Mouse (Mus musculus) CH12.LX (cell line): Measurements from ENCODE around the gene Slc2a12. TPM values are rescaled to one million over a fixed set of nuclear protein-coding genes. Genes with fewer than 3 reads are reported as not detected.

Source experiments
- DNase-seq: peaks from one replicate; pipeline ENCODE4 v3.0.0-alpha.2; 2013; ENCODE audit errors: extremely low read depth
- H3K27ac ChIP-seq: 2 replicates; pipeline ENCODE4 v1.5.1; 2012; ENCODE audit warnings: low read depth, mild to moderate bottlenecking, control low read depth, moderate library complexity; ENCODE audit not compliant: insufficient read depth
- H3K27me3 ChIP-seq: replicated peaks from 2 replicates; pipeline ENCODE3; 2012; ENCODE audit warnings: inconsistent platforms
- H3K36me3 ChIP-seq, 2 experiments: replicated peaks in 1 of 2; 2 replicates each; pipeline versions ENCODE3 to v1.6.1; 2012; ENCODE audit warnings: inconsistent platforms in 1 of 2, low read length in 1 of 2, mild to moderate bottlenecking in 1 of 2, mixed read lengths in 1 of 2, moderate library complexity in 1 of 2; ENCODE audit not compliant: control insufficient read depth in 1 of 2, insufficient read depth in 1 of 2
- H3K4me1 ChIP-seq, 2 experiments: 2 replicates each; pipeline ENCODE4 v1.6.1; 2012; ENCODE audit warnings: inconsistent platforms in 1 of 2, moderate library complexity in 1 of 2; ENCODE audit not compliant: insufficient read depth in 2 of 2, control insufficient read depth in 1 of 2
- H3K4me2 ChIP-seq: 2 replicates; pipeline ENCODE4 v1.6.1; 2012; ENCODE audit warnings: low read depth, mild to moderate bottlenecking, control low read depth; ENCODE audit not compliant: poor library complexity, insufficient read depth, severe bottlenecking
- H3K4me3 ChIP-seq, 3 experiments: fragments of 150-350 bp in 1 of 3; sonication (generic) in 1 of 3; replicated peaks in 1 of 3; 2 replicates each; pipeline versions ENCODE3 to v1.5.1; 2011 to 2012; ENCODE audit warnings: low read depth in 2 of 3, low read length in 2 of 3, mild to moderate bottlenecking in 2 of 3, moderate library complexity in 2 of 3, control low read depth in 1 of 3, improper control_type of control experiment in 1 of 3, inconsistent platforms in 1 of 3, mixed read lengths in 1 of 3; ENCODE audit not compliant: poor library complexity in 1 of 3
- H3K79me2 ChIP-seq: replicated peaks from 2 replicates; pipeline ENCODE4 v1.6.1; 2012; ENCODE audit warnings: mild to moderate bottlenecking, moderate library complexity; ENCODE audit not compliant: control insufficient read depth, poor library complexity, insufficient read depth, severe bottlenecking; ENCODE audit errors: extremely low read depth
- H3K9ac ChIP-seq: 2 replicates; pipeline ENCODE4 v1.6.1; 2012; ENCODE audit warnings: low read depth, mild to moderate bottlenecking, control low read depth, moderate library complexity; ENCODE audit not compliant: insufficient read depth
- H3K9me3 ChIP-seq: replicated peaks from 2 replicates; pipeline ENCODE3; 2012; ENCODE audit warnings: low read length, inconsistent platforms, mixed read lengths
- BHLHE40 ChIP-seq: IDR thresholded peaks from 2 replicates; pipeline ENCODE4 v1.6.1; 2011; ENCODE audit warnings: mild to moderate bottlenecking, low read depth, low read length, improper control_type of control experiment
- CHD2 ChIP-seq: IDR thresholded peaks from 2 replicates; pipeline ENCODE4 v1.6.1; 2011; ENCODE audit warnings: low read length, improper control_type of control experiment
- CTCF ChIP-seq, 2 experiments: IDR thresholded peaks in 1 of 2; conservative IDR thresholded peaks in 1 of 2; 2 replicates each; pipeline ENCODE4 v1.5.1; 2011 to 2012; ENCODE audit warnings: low read depth in 2 of 2, low read length in 2 of 2, improper control_type of control experiment in 1 of 2, inconsistent platforms in 1 of 2, mild to moderate bottlenecking in 1 of 2, moderate library complexity in 1 of 2
- E2F4 ChIP-seq: IDR thresholded peaks from 2 replicates; pipeline ENCODE4 v1.6.1; 2011; ENCODE audit warnings: low read depth, low read length, improper control_type of control experiment; ENCODE audit not compliant: insufficient replicate concordance
- ETS1 ChIP-seq: conservative IDR thresholded peaks from 2 replicates; pipeline ENCODE4 v1.6.1; 2012; ENCODE audit warnings: low read depth, mild to moderate bottlenecking, inconsistent platforms, low read length, improper control_type of control experiment, moderate library complexity
- GABPA ChIP-seq: IDR thresholded peaks from 2 replicates; pipeline ENCODE4 v1.6.1; 2012; ENCODE audit warnings: low read depth, low read length, improper control_type of control experiment, inconsistent platforms; ENCODE audit not compliant: insufficient replicate concordance
- HCFC1 ChIP-seq: IDR thresholded peaks from 2 replicates; pipeline ENCODE4 v1.6.1; 2012; ENCODE audit warnings: low read depth, mild to moderate bottlenecking, inconsistent platforms, low read length, improper control_type of control experiment
- IRF4 ChIP-seq: IDR thresholded peaks from 2 replicates; pipeline ENCODE4 v1.6.1; 2014; ENCODE audit warnings: low read depth, mild to moderate bottlenecking, inconsistent platforms, low read length, improper control_type of control experiment
- JUN ChIP-seq: IDR thresholded peaks from 2 replicates; pipeline ENCODE4 v1.6.1; 2011; ENCODE audit warnings: low read depth, mild to moderate bottlenecking, low read length, improper control_type of control experiment, moderate library complexity; ENCODE audit not compliant: insufficient read depth
- MAX ChIP-seq: IDR thresholded peaks from 2 replicates; pipeline ENCODE4 v1.6.1; 2011; ENCODE audit warnings: low read length, improper control_type of control experiment
- MAZ ChIP-seq: IDR thresholded peaks from 2 replicates; pipeline ENCODE4 v1.6.1; 2012; ENCODE audit warnings: low read depth, mild to moderate bottlenecking, inconsistent platforms, low read length, improper control_type of control experiment, moderate library complexity
- MEF2A ChIP-seq: IDR thresholded peaks from 2 replicates; pipeline ENCODE4 v1.6.1; 2014; ENCODE audit warnings: low read depth, mild to moderate bottlenecking, inconsistent platforms, low read length, improper control_type of control experiment, borderline replicate concordance
- MYC ChIP-seq: IDR thresholded peaks from 2 replicates; pipeline ENCODE4 v1.6.1; 2011; ENCODE audit warnings: low read depth, mild to moderate bottlenecking, improper control_type of control experiment, low read length
- NELFE ChIP-seq: IDR thresholded peaks from 2 replicates; pipeline ENCODE4 v1.6.1; 2011; ENCODE audit warnings: low read depth, low read length, improper control_type of control experiment
- NRF1 ChIP-seq: IDR thresholded peaks from 2 replicates; pipeline ENCODE4 v1.6.1; 2014; ENCODE audit warnings: low read depth, mild to moderate bottlenecking, inconsistent platforms, low read length, improper control_type of control experiment, moderate library complexity
- POLR2A ChIP-seq: IDR thresholded peaks from 2 replicates; pipeline ENCODE4 v1.6.1; 2011; ENCODE audit warnings: low read depth, mild to moderate bottlenecking, improper control_type of control experiment, low read length
- POLR2AphosphoS2 ChIP-seq: IDR thresholded peaks from 2 replicates; pipeline ENCODE4 v1.6.1; 2011; ENCODE audit warnings: low read depth, low read length, improper control_type of control experiment
- RAD21 ChIP-seq: IDR thresholded peaks from 2 replicates; pipeline ENCODE4 v1.6.1; 2011; ENCODE audit warnings: low read depth, mild to moderate bottlenecking, low read length, improper control_type of control experiment, moderate library complexity
- SIN3A ChIP-seq: IDR thresholded peaks from 2 replicates; pipeline ENCODE4 v1.6.1; 2012; ENCODE audit warnings: low read length, improper control_type of control experiment, inconsistent platforms
- SMC3 ChIP-seq: IDR thresholded peaks from 2 replicates; pipeline ENCODE4 v1.6.1; 2011; ENCODE audit warnings: low read depth, low read length, improper control_type of control experiment
- TCF12 ChIP-seq: IDR thresholded peaks from 2 replicates; pipeline ENCODE4 v1.6.1; 2014; ENCODE audit warnings: low read depth, mild to moderate bottlenecking, inconsistent platforms, low read length, improper control_type of control experiment
- USF2 ChIP-seq: conservative IDR thresholded peaks from 2 replicates; pipeline ENCODE4 v1.6.1; 2011; ENCODE audit warnings: low read depth, low read length, improper control_type of control experiment
- ZKSCAN1 ChIP-seq: IDR thresholded peaks from 2 replicates; pipeline ENCODE4 v1.6.1; 2012; ENCODE audit warnings: low read depth, inconsistent platforms, low read length, improper control_type of control experiment, borderline replicate concordance
- ZMIZ1 ChIP-seq: IDR thresholded peaks from 2 replicates; pipeline ENCODE4 v1.6.1; 2012; ENCODE audit warnings: low read depth, mild to moderate bottlenecking, inconsistent platforms, low read length, improper control_type of control experiment
- ZNF384 ChIP-seq: IDR thresholded peaks from 2 replicates; pipeline ENCODE4 v1.6.1; 2012; ENCODE audit warnings: low read depth, low read length, improper control_type of control experiment, inconsistent platforms
- dilution Hi-C: fragments of 300-500 bp; cut with MboI; formaldehyde crosslinking; loops from 2 replicates; pipeline ENCODE4 v1.14.3; 2020; ENCODE audit warnings: low sequenced_read_pairs; ENCODE audit not compliant: extremely low pct_unique_long_range_greater_than_20kb, extremely low pct_ligation_motif_present
- in situ Hi-C: fragments of 300-500 bp; cut with MboI; formaldehyde crosslinking; loops from 3 replicates; pipeline ENCODE4 v1.14.3; 2019; ENCODE audit warnings: low sequenced_read_pairs, low pct_ligation_motif_present, low pct_unique_long_range_greater_than_20kb, mixed read lengths
- polyA plus RNA-seq: library from polyadenylated mRNA; unstranded; fragments of >175 nt; gene quantifications from 2 replicates; pipeline ENCODE4 v1.2.1, GENCODE M21; 2012; ENCODE audit warnings: low read depth; ENCODE audit not compliant: insufficient read length
- total RNA-seq, 2 experiments: library from RNA; depleted of rRNA; stranded (reverse); fragments of 300-350 nt in 1 of 2; fragments of >200 nt in 1 of 2; gene quantifications; 2 replicates each; pipeline ENCODE4 v1.2.3; 2012 to 2014

Slc2a12 gene
- total and polyA plus RNA-seq, 3 experiments: 0.25 TPM; not detected in 2

- Histone ChIP-seq H3K36me3 (peaks cover 50 to 77% of the 10 kb centered on the region in 2 experiments), H3K4me1 (no peaks in the 10 kb centered on the region), H3K4me2 (no peak overlapping the region), H3K9ac (no peak overlapping the region), H3K27me3 (no peaks in the 10 kb centered on the region), H3K27ac (no peak overlapping the region), H3K79me2 (peaks cover 3% of the 10 kb centered on the region), H3K9me3 (no peaks in the 10 kb centered on the region), H3K4me3 (no peak overlapping the region)
- in situ Hi-C loops: no loop called here
- DNase-seq: no peak
- dilution Hi-C loops: no loop called here
- TF ChIP-seq ZKSCAN1 (no peak), USF2 (no peak), E2F4 (no peak), NELFE (no peak), CTCF (conservative IDR thresholded peaks at IDR 0.05 in 1 of 2, IDR thresholded peaks at IDR 0.05 in 1 of 2; ENCODE audit: low read depth in 2 of 2, low read length in 2 of 2) (no peak), SIN3A (no peak), CHD2 (no peak), GABPA (no peak), POLR2A (no peak), NRF1 (no peak), ETS1 (no peak), MAZ (no peak), JUN (no peak), SMC3 (no peak), IRF4 (no peak), ZMIZ1 (no peak), MEF2A (no peak), MYC (no peak), BHLHE40 (no peak)
These were observed 63.5 kb downstream of the Slc2a12 start for GRCm38 (mm10) chr10:22708190-22708843.

GRCm38 (mm10) chr10:22710173-22710777 is 65.5 kb downstream of the Slc2a12 start:
- 0 out of 4 replicates have a peak, but pooled peaks cover 0 to 9% of the 10 kb centered on the region in 2 experiments for H3K4me1 ChIP-seq
- H3K79me2 ChIP-seq: peaks cover 6% of the 10 kb centered on the region
- DNase-seq: no peak
- no peak overlapping the region for H3K4me3 ChIP-seq
- H3K27ac ChIP-seq: no peak overlapping the region
- in situ Hi-C loops (loop anchor here (10.0 kb wide), 1 partner anchor 125 kb away; no protein-coding TSS in a partner anchor), dilution Hi-C loops (no loop called here)
- no peak for TF ChIP-seq MEF2A
- no peak for TF ChIP-seq CHD2
- no peak for TF ChIP-seq POLR2AphosphoS2
- TF ChIP-seq JUN: no peak
- TF ChIP-seq HCFC1: no peak
- TF ChIP-seq SMC3: no peak
- TF ChIP-seq RAD21: no peak
- no peak for TF ChIP-seq POLR2A
- TF ChIP-seq TCF12: no peak
- TF ChIP-seq CTCF (conservative IDR thresholded peaks at IDR 0.05 in 1 of 2, IDR thresholded peaks at IDR 0.05 in 1 of 2; ENCODE audit: low read depth in 2 of 2, low read length in 2 of 2): no peak
- TF ChIP-seq ZMIZ1: no peak
- TF ChIP-seq GABPA: no peak
- TF ChIP-seq E2F4: no peak
- no peak for TF ChIP-seq NELFE
- TF ChIP-seq MAX: no peak
- no peak for TF ChIP-seq MAZ
- no peak for TF ChIP-seq MYC
- TF ChIP-seq ZNF384: no peak
- no peak overlapping the region for H3K4me2 ChIP-seq
- peaks cover 44 to 71% of the 10 kb centered on the region in 2 experiments for H3K36me3 ChIP-seq
- no peaks in the 10 kb centered on the region for H3K27me3 ChIP-seq
- H3K9me3 ChIP-seq: no peaks in the 10 kb centered on the region
- no peak overlapping the region for H3K9ac ChIP-seq
